Mouse (Mus musculus): ENCODE measurements around the gene B4galt3. TPM values are rescaled to one million over a fixed set of nuclear protein-coding genes. Genes with fewer than 3 reads are reported as not detected.

The B4galt3 gene
- total RNA-seq, 2 experiments from 2014 or later = 65.4 to 67.1 TPM

Other genes starting within 250 kb of the B4galt3 start
- gene Fcgr3, start 205.4 kb upstream of the B4galt3 start, total RNA-seq (2021) = 10 to 100 TPM; 10.5 to 12.7 TPM
- gene Cfap126, start 156.4 kb upstream of the B4galt3 start, total RNA-seq (2021) = 1 to 10 TPM; 3.1 to 3.3 TPM
- gene Sdhc, start 119.7 kb upstream of the B4galt3 start, total RNA-seq (2021) = 100 to 1,000 TPM; 223 to 233 TPM
- gene Mpz, start 119.6 kb upstream of the B4galt3 start, total RNA-seq (2021) = not detected
- gene Pcp4l1, start 74.1 kb upstream of the B4galt3 start, total RNA-seq (2021) = 10 to 100 TPM; 16.9 to 18.0 TPM
- not detected for gene Nr1i3, start 56.4 kb upstream of the B4galt3 start, total RNA-seq (2021)
- gene Tomm40l, start 47.8 kb upstream of the B4galt3 start, total RNA-seq (2021) = 10 to 100 TPM; 65.5 to 66.3 TPM
- gene Apoa2, start 45.3 kb upstream of the B4galt3 start, total RNA-seq (2021) = 1 to 10 TPM; 2.1 to 4.6 TPM
- 10 to 100 TPM; 15.2 to 16.7 TPM for gene Fcer1g, start 36.0 kb upstream of the B4galt3 start, total RNA-seq (2021)
- gene Adamts4, start 19.9 kb upstream of the B4galt3 start, total RNA-seq (2021) = 1 to 10 TPM; 5.6 to 7.1 TPM
- 100 to 1,000 TPM; 235 to 249 TPM for gene Ndufs2, start 18.9 kb upstream of the B4galt3 start, total RNA-seq (2021)
- 10 to 100 TPM; 28.8 to 30.0 TPM for gene Ppox, start 10.9 kb downstream of the B4galt3 start, total RNA-seq (2021)
- 10 to 100 TPM; 49.0 to 57.3 TPM for gene Usp21, start 17.7 kb downstream of the B4galt3 start, total RNA-seq (2021)
- gene Ufc1, start 24.7 kb downstream of the B4galt3 start, total RNA-seq (2021) = 100 to 1,000 TPM; 102 to 114 TPM
- gene Dedd, start 58.8 kb downstream of the B4galt3 start, total RNA-seq (2021) = 10 to 100 TPM; 30.9 to 33.7 TPM
- gene Nit1, start 75.3 kb downstream of the B4galt3 start, total RNA-seq (2021) = 10 to 100 TPM; 37.7 to 42.8 TPM
- 100 to 1,000 TPM; 135 to 165 TPM for gene Pfdn2, start 75.3 kb downstream of the B4galt3 start, total RNA-seq (2021)
- gene Klhdc9, start 90.5 kb downstream of the B4galt3 start, total RNA-seq (2021) = 1 to 10 TPM; 6.3 to 8.6 TPM
- 1 to 10 TPM; 1.8 to 1.9 TPM for gene Nectin4, start 99.8 kb downstream of the B4galt3 start, total RNA-seq (2021)
- gene Arhgap30, start 118.6 kb downstream of the B4galt3 start, total RNA-seq (2021) = 1 to 10 TPM; 1.9 to 2.1 TPM
- gene Usf1, start 141.0 kb downstream of the B4galt3 start, total RNA-seq (2021) = 100 to 1,000 TPM; 114 to 121 TPM
- gene Tstd1, start 148.5 kb downstream of the B4galt3 start, total RNA-seq (2021) = 1 to 10 TPM; 2.1 to 3.5 TPM
- gene F11r, start 167.2 kb downstream of the B4galt3 start, total RNA-seq (2021) = 1 to 10 TPM; 5.5 to 7.8 TPM
- 1 to 10 TPM; 8.5 to 9.0 TPM for gene Alyref2, start 233.2 kb downstream of the B4galt3 start, total RNA-seq (2021)